Mouse (Mus musculus) spleen, postnatal 36 days (tissue): ENCODE measurements around the gene Otub1.

Experiments
- DNase-seq, 2 experiments: peaks; one replicate each; pipeline ENCODE4 v3.0.0; 2022; ENCODE audit warnings: low spot score in 2 of 2, mixed read lengths in 1 of 2

Gene Otub1

DNA sequence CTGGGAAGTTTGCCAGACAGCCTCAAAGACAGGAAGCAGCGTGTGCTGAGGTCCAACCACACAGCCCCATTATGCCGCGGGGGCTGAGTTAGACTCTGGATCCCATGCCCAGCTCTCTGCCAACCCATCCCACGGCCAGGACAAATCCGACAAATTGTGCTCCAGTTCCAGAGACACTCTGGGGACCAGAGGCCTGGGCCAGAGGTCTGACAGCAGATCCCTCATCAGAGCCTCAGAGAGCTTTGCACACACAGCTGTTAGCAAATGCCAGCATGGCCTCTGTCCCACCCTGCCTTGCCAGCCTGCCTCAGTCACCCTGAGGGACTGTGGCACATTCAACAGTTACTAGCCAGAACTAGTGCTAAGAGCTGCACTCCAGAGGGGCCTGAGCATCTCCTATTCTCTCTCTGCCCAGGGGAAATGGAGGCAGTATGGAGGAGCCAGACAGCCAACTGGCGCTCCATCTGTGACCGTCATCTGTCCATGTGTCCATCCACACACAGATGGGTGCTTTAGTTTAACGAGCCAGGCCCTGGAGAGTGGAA lies 57.5 kb downstream of the Otub1 start:
- no peak for DNase-seq
